Mouse (Mus musculus): Measurements from ENCODE around the gene Cog5. TPM values are rescaled to one million over a fixed set of nuclear protein-coding genes. Genes with fewer than 3 reads are reported as not detected.

The Cog5 gene
- total RNA-seq, 2 experiments from 2014 or later, result 56.3 to 61.0 TPM

- ATAC-seq (replicated peaks; ENCODE audit: poor library complexity, severe bottlenecking), result no peak
These were observed 314.4 kb downstream of the Cog5 start for GRCm38 (mm10) chr12:31969111-31969510.

GRCm38 (mm10) chr12:31971547-31971946 lies 316.9 kb downstream of the Cog5 start:
- no peak for ATAC-seq (replicated peaks; ENCODE audit: poor library complexity, severe bottlenecking)

GRCm38 (mm10) chr12:31973473-31974172 lies 319.0 kb downstream of the Cog5 start:
- ATAC-seq (replicated peaks; ENCODE audit: poor library complexity, severe bottlenecking), result peak; percentile 72

- no peak for ATAC-seq (replicated peaks; ENCODE audit: poor library complexity, severe bottlenecking)
These were observed 321.9 kb downstream of the Cog5 start for GRCm38 (mm10) chr12:31976544-31976943.

GRCm38 (mm10) chr12:31977613-31978195 lies 323.0 kb downstream of the Cog5 start:
- no peak for ATAC-seq (replicated peaks; ENCODE audit: poor library complexity, severe bottlenecking)

GRCm38 (mm10) chr12:31983238-31983637 lies 328.6 kb downstream of the Cog5 start:
- no peak for ATAC-seq (replicated peaks; ENCODE audit: poor library complexity, severe bottlenecking)

- no peak for ATAC-seq (replicated peaks; ENCODE audit: poor library complexity, severe bottlenecking)
These were observed 329.1 kb downstream of the Cog5 start for GRCm38 (mm10) chr12:31983769-31984168.

- no peak; the same call in 1 of the 2 replicates for ATAC-seq (replicated peaks; ENCODE audit: poor library complexity, severe bottlenecking)
These were observed 329.5 kb downstream of the Cog5 start for GRCm38 (mm10) chr12:31984206-31984605.

GRCm38 (mm10) chr12:31984664-31985063 lies 330.0 kb downstream of the Cog5 start:
- peak; percentile 61 for ATAC-seq (replicated peaks; ENCODE audit: poor library complexity, severe bottlenecking)

- no peak for ATAC-seq (replicated peaks; ENCODE audit: poor library complexity, severe bottlenecking)
These were observed 331.1 kb downstream of the Cog5 start for GRCm38 (mm10) chr12:31985738-31986137.

- no peak for ATAC-seq (replicated peaks; ENCODE audit: poor library complexity, severe bottlenecking)
These were observed 331.8 kb downstream of the Cog5 start for GRCm38 (mm10) chr12:31986463-31986862.

Other genes with a start within 250 kb of the Cog5 start
- 43.6 and 49.0 TPM in 2 replicates for gene Cbll1, start 155.3 kb upstream of the Cog5 start, total RNA-seq (2014; fragmentation: Nextera tagmentation)
- gene Cbll1, start 155.3 kb upstream of the Cog5 start, total RNA-seq (2017), result 4.5 and 6.4 TPM in 2 replicates
- not detected in 2 replicates for gene Slc26a4, start 94.9 kb upstream of the Cog5 start, total RNA-seq (2014; fragmentation: Nextera tagmentation)
- not detected in 2 replicates for gene Slc26a4, start 94.9 kb upstream of the Cog5 start, total RNA-seq (2017)
- 68.8 and 85.3 TPM in 2 replicates for gene Bcap29, start 20.2 kb upstream of the Cog5 start, total RNA-seq (2014; fragmentation: Nextera tagmentation)
- gene Bcap29, start 20.2 kb upstream of the Cog5 start, total RNA-seq (2017), result 53.7 and 59.5 TPM in 2 replicates
- gene Dus4l, start within 50 bp of the Cog5 start, total RNA-seq (2014; fragmentation: Nextera tagmentation), result 9.8 and 17.8 TPM in 2 replicates
- 10.9 and 30.4 TPM in 2 replicates for gene Dus4l, start within 50 bp of the Cog5 start, total RNA-seq (2017)
- gene Gpr22, start 59.1 kb downstream of the Cog5 start, total RNA-seq (2014; fragmentation: Nextera tagmentation), result not detected in 2 replicates
- gene Gpr22, start 59.1 kb downstream of the Cog5 start, total RNA-seq (2017), result under 0.01 TPM in 1 of 2 replicates, not detected in the other

Measured in granulocyte monocyte progenitor cell, adult 5-6 weeks (primary cell).